Mouse (Mus musculus): ENCODE measurements around the gene Gm47791. TPM values are rescaled to one million over a fixed set of nuclear protein-coding genes. Genes with fewer than 3 reads are reported as not detected.

Gm47791 gene
- total and polyA plus RNA-seq, 3 experiments: not detected

DNA sequence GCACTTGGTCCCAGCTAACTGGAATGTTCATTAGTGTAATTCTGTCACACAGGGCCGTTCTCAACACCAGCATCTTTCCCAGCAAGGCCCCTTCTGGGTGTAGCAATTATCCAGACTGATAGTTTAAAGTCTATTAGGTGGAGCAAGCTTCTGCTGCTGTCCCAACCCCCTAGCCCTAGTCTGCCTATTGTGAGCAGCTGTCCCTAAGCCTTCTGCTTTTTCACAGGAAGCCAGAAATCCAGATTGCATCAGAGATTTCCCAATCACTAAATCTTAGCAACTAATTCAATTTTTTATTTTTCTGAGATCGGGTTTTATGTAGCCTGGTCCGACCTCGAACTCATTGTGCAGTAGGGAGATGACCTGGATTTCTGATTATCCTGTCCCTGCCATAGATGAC is 27.9 kb upstream of the Gm47791 start:
- no peaks in the 10 kb centered on the region for H3K9me3 ChIP-seq (replicated peaks)
- peaks cover 31% of the 10 kb centered on the region for H3K27me3 ChIP-seq (ENCODE audit: insufficient read depth, low read length)
- ATAC-seq (ENCODE audit: extremely low read depth, insufficient number of reproducible peaks, low FRiP score, poor library complexity, severe bottlenecking) (no peak), DNase-seq (ENCODE audit: low spot score) (no peak)
- H3K4me1 ChIP-seq (ENCODE audit: insufficient read depth, low read depth, low read length): peaks cover 22% of the 10 kb centered on the region
- H3K4me3 ChIP-seq (ENCODE audit: low read depth, low read length): no peak overlapping the region
- TF ChIP-seq POLR2AphosphoS5 (IDR thresholded peaks at IDR 0.05; ENCODE audit: insufficient replicate concordance, low read depth, low read length): no peak
- no peak for TF ChIP-seq CTCF (IDR thresholded peaks at IDR 0.05; ENCODE audit: low read depth, low read length)
- no peak for TF ChIP-seq GATA2 (IDR thresholded peaks at IDR 0.05; ENCODE audit: borderline replicate concordance, low read depth, low read length)
- no peak for TF ChIP-seq GATA1 (IDR thresholded peaks at IDR 0.05; ENCODE audit: borderline replicate concordance, low read length)
- TF ChIP-seq TAL1 (conservative IDR thresholded peaks at IDR 0.05; ENCODE audit: low read depth, low read length): no peak
- no peaks in the 10 kb centered on the region for H3K36me3 ChIP-seq (replicated peaks)

DNA sequence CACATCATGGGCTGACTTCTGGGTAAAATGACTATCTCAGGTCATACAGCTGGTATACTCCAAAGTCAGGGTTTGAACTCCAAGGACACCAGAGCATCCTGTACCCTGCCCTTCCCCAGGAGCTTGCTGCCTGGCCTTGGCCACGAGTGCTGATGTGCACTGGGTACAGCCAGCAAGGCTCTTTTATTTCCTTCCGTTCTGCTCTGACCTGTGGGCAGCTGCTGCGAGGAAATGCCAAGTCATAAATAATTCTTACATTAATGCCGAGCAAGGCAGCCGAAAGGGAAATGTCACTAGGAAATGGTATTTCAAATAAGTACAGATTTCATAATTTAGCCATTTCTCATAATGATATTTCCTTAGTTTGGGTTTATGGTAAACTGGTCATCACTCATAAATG is 27.3 kb upstream of the Gm47791 start:
- ATAC-seq (ENCODE audit: extremely low read depth, insufficient number of reproducible peaks, low FRiP score, poor library complexity, severe bottlenecking) (no peak), DNase-seq (ENCODE audit: low spot score) (no peak)
- H3K36me3 ChIP-seq (replicated peaks): no peaks in the 10 kb centered on the region
- peaks cover 22% of the 10 kb centered on the region for H3K4me1 ChIP-seq (ENCODE audit: insufficient read depth, low read depth, low read length)
- H3K27me3 ChIP-seq (ENCODE audit: insufficient read depth, low read length): peaks cover 31% of the 10 kb centered on the region
- H3K4me3 ChIP-seq (ENCODE audit: low read depth, low read length): no peak overlapping the region
- no peak for TF ChIP-seq TAL1 (conservative IDR thresholded peaks at IDR 0.05; ENCODE audit: low read depth, low read length)
- no peak for TF ChIP-seq CTCF (IDR thresholded peaks at IDR 0.05; ENCODE audit: low read depth, low read length)
- no peak for TF ChIP-seq POLR2AphosphoS5 (IDR thresholded peaks at IDR 0.05; ENCODE audit: insufficient replicate concordance, low read depth, low read length)
- TF ChIP-seq GATA2 (IDR thresholded peaks at IDR 0.05; ENCODE audit: borderline replicate concordance, low read depth, low read length): no peak
- H3K9me3 ChIP-seq (replicated peaks): no peaks in the 10 kb centered on the region

DNA sequence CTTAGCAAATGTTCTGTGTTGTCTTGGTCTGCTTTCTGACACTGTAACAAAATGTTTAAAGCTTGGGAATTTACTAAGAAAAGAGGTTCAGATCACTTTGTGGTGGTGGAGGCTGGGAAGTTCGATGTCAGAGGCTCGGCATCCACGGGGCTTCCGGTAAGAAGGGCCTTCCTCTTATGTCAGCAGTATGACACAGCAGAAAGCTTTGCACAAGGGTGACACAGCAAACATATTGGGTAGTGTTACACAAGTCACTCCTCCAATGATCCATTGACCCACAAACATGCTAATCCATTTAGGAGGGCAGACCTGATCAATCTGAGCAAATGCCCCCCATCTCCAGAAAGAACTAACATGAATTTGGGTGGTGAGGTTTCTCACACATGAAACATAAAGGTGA is 26.0 kb upstream of the Gm47791 start:
- Histone ChIP-seq H3K9me3 (replicated peaks) (no peaks in the 10 kb centered on the region), H3K4me3 (ENCODE audit: low read depth, low read length) (no peak overlapping the region), H3K4me1 (ENCODE audit: insufficient read depth, low read depth, low read length) (peaks cover 22% of the 10 kb centered on the region), H3K36me3 (replicated peaks) (no peaks in the 10 kb centered on the region), H3K27me3 (ENCODE audit: insufficient read depth, low read length) (peaks cover 28% of the 10 kb centered on the region)
- 0 out of 2 replicates have a peak, but pooled peaks have one; percentile 19 for ATAC-seq (ENCODE audit: extremely low read depth, insufficient number of reproducible peaks, low FRiP score, poor library complexity, severe bottlenecking)
- TF ChIP-seq GATA2 (IDR thresholded peaks at IDR 0.05; ENCODE audit: borderline replicate concordance, low read depth, low read length) (no peak), GATA1 (IDR thresholded peaks at IDR 0.05; ENCODE audit: borderline replicate concordance, low read length) (no peak), CTCF (IDR thresholded peaks at IDR 0.05; ENCODE audit: low read depth, low read length) (no peak), TAL1 (conservative IDR thresholded peaks at IDR 0.05; ENCODE audit: low read depth, low read length) (no peak), POLR2AphosphoS5 (IDR thresholded peaks at IDR 0.05; ENCODE audit: insufficient replicate concordance, low read depth, low read length) (no peak)
- DNase-seq (ENCODE audit: low spot score): no peak

DNA sequence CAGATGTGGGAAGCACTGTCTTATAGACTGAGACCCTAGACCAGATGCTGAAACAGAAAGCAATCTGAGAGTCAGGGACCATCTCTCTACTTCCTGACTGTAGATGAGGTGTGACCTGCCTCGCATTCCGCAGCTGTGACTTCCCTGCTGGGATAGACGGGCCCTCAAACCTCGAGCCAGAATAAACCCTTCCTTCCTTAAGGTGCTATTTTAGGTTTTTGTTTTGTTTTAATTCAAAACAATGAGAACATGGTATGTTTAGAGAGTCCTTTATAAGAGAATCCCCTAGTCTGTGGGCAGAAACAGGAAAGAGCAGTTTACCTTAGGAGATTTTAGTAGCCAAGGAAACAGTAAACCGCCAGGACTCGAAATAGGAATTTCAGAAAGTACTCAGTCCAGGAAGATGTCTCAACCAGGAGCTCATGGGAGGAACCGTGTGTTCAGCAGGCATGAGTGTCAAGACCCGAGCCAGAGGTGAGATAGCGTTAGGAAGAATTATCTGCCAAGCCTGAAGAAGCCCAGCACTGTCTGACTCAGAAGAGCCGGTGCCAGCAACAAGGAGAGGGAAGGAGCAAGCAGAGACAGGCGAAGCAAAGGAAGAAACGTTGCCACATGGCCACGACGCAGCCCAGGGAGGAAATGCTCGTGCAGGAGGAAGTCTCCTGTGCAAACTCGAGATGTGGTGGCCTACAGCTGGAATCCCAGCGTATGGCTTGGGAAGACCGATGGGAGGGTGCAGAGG is 24.8 kb upstream of the Gm47791 start:
- H3K27me3 ChIP-seq (ENCODE audit: insufficient read depth, low read length): peaks cover 22% of the 10 kb centered on the region
- H3K36me3 ChIP-seq (replicated peaks): no peaks in the 10 kb centered on the region
- ATAC-seq (ENCODE audit: extremely low read depth, insufficient number of reproducible peaks, low FRiP score, poor library complexity, severe bottlenecking) (no peak), DNase-seq (ENCODE audit: low spot score) (no peak)
- H3K4me1 ChIP-seq (ENCODE audit: insufficient read depth, low read depth, low read length): peaks cover 24% of the 10 kb centered on the region
- no peak overlapping the region for H3K4me3 ChIP-seq (ENCODE audit: low read depth, low read length)
- TF ChIP-seq GATA1 (IDR thresholded peaks at IDR 0.05; ENCODE audit: borderline replicate concordance, low read length): no peak
- no peak for TF ChIP-seq TAL1 (conservative IDR thresholded peaks at IDR 0.05; ENCODE audit: low read depth, low read length)
- no peaks in the 10 kb centered on the region for H3K9me3 ChIP-seq (replicated peaks)

DNA sequence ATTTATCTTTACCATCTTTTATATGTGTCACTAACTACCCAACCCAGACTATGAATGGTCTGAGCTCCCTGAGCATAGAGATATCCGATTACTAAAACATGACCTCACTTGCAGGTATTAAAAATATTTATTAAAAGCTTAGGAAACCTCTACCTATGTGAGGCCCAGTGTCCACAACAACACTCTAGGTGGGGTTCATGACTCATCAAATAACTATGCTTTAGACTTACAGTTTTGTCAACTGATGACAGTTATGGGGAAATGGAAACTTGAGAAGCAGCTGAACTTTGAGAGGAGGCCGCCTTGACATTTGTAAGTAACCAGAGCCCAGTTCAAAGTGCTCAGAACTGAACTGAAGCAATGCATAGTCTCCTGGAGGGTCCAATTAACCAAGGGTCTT is 24.2 kb upstream of the Gm47791 start:
- DNase-seq (ENCODE audit: low spot score) (no peak), ATAC-seq (ENCODE audit: extremely low read depth, insufficient number of reproducible peaks, low FRiP score, poor library complexity, severe bottlenecking) (no peak)
- Histone ChIP-seq H3K27me3 (ENCODE audit: insufficient read depth, low read length) (peaks cover 18% of the 10 kb centered on the region), H3K4me1 (ENCODE audit: insufficient read depth, low read depth, low read length) (peaks cover 24% of the 10 kb centered on the region), H3K9me3 (replicated peaks) (no peaks in the 10 kb centered on the region), H3K4me3 (ENCODE audit: low read depth, low read length) (no peak overlapping the region), H3K36me3 (replicated peaks) (no peaks in the 10 kb centered on the region)
- no peak for TF ChIP-seq TAL1 (conservative IDR thresholded peaks at IDR 0.05; ENCODE audit: low read depth, low read length)
- TF ChIP-seq GATA2 (IDR thresholded peaks at IDR 0.05; ENCODE audit: borderline replicate concordance, low read depth, low read length): no peak
- TF ChIP-seq GATA1 (IDR thresholded peaks at IDR 0.05; ENCODE audit: borderline replicate concordance, low read length): no peak
- no peak for TF ChIP-seq POLR2AphosphoS5 (IDR thresholded peaks at IDR 0.05; ENCODE audit: insufficient replicate concordance, low read depth, low read length)
- TF ChIP-seq CTCF (IDR thresholded peaks at IDR 0.05; ENCODE audit: low read depth, low read length): no peak

DNA sequence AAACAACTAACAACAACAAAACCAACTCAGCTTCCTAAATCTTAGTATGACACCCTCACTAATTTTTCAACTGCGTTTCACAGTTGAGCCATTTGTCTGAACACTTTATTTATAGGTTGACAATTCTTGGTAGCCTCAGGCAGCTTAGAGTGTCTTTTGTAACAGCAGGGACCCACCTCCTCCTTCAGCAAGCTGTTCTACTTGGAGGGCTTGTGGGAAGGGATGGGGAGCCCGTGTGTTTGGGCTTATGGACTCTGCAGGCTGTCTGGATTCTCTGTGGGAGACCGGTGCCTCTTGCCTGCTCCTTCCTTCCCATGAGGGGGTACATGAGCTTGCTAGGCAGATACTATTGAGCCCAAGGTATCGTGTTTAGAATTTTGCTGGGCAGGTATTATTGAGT is 22.9 kb upstream of the Gm47791 start:
- peaks cover 27% of the 10 kb centered on the region for H3K4me1 ChIP-seq (ENCODE audit: insufficient read depth, low read depth, low read length)
- no peak overlapping the region for H3K4me3 ChIP-seq (ENCODE audit: low read depth, low read length)
- H3K9me3 ChIP-seq (replicated peaks): no peaks in the 10 kb centered on the region
- peaks cover 18% of the 10 kb centered on the region for H3K27me3 ChIP-seq (ENCODE audit: insufficient read depth, low read length)
- H3K36me3 ChIP-seq (replicated peaks): no peaks in the 10 kb centered on the region
- TF ChIP-seq TAL1 (conservative IDR thresholded peaks at IDR 0.05; ENCODE audit: low read depth, low read length) (no peak), CTCF (IDR thresholded peaks at IDR 0.05; ENCODE audit: low read depth, low read length) (no peak), GATA1 (IDR thresholded peaks at IDR 0.05; ENCODE audit: borderline replicate concordance, low read length) (no peak)
- no peak for ATAC-seq (ENCODE audit: extremely low read depth, insufficient number of reproducible peaks, low FRiP score, poor library complexity, severe bottlenecking)
- no peak for DNase-seq (ENCODE audit: low spot score)

All from G1E (cell line).